Mouse (Mus musculus) liver, adult 2 months (tissue): ENCODE data around the gene Gm11549.

Experiments
- CTCF ChIP-seq: fragments of 200-500 bp; IDR thresholded peaks from 2 replicates; pipeline ENCODE4 v1.5.1; 2011; ENCODE audit warnings: low read depth, low read length, control low read depth
- POLR2A ChIP-seq: fragments of 200-500 bp; IDR thresholded peaks from 2 replicates; pipeline ENCODE4 v1.6.1; 2011; ENCODE audit warnings: low read length, control low read depth; ENCODE audit not compliant: insufficient read depth; ENCODE audit errors: extremely low read depth

GRCm38 (mm10) chr3:36473222-36473621, 48.4 kb downstream of the Gm11549 start:
- TF ChIP-seq CTCF (no peak), POLR2A (no peak)
